Mouse (Mus musculus): ENCODE data around the gene Hist1h1c. TPM values are rescaled to one million over a fixed set of nuclear protein-coding genes. Genes with fewer than 3 reads are reported as not detected.
A peak's percentile ranks its signal among the peaks of the same experiment; 100 is the strongest.
"Not testable (repeated sequence)": the region's sequence is repeated elsewhere in the genome, so short reads cannot be mapped to it uniquely, and the experiment has no call there.

Gene Hist1h1c
- total RNA-seq, 2 experiments from 2014 or later, result 299 to 383 TPM

- intact Hi-C loops (cut with DNase I), result no loop called here
- DNase-seq, result peak; percentile 65 to 67
These were observed 28.1 kb upstream of the Hist1h1c start, which contains the start of gene Hfe for GRCm38 (mm10) chr13:23710374-23711089. Hfe (minus strand) TSS chr13:23710854.

- DNase-seq, result no peak
- intact Hi-C loops (cut with DNase I), result no loop called here
These were observed 22.2 kb upstream of the Hist1h1c start for GRCm38 (mm10) chr13:23716261-23717042.

DNA sequence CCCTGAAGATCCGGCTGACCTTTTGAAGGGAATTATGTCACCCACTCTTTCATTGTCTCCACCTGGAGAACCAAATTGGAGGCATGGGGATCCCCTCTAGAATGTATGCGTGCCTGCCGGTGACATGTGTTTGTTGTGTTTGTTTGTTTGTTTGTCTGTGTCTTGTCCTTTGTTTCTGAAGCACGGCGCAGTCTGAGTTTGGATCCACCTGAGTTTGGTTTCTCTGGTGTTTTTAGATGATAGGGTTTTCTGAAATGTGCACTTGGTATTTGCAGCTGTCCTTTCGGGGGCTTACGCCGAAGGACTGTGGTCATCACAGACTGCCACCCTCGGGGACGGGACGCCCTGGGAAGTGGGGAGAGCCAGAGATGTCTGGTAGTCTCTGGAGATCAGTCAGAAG is 21.4 kb upstream of the Hist1h1c start:
- intact Hi-C loops (cut with DNase I), result no loop called here

GRCm38 (mm10) chr13:23717593-23718245 is 20.9 kb upstream of the Hist1h1c start:
- intact Hi-C loops (cut with DNase I); DNase-seq: not testable (repeated sequence)

More for the DNA sequence above, 21.4 kb upstream of the Hist1h1c start:
- DNase-seq, result no peak

DNA sequence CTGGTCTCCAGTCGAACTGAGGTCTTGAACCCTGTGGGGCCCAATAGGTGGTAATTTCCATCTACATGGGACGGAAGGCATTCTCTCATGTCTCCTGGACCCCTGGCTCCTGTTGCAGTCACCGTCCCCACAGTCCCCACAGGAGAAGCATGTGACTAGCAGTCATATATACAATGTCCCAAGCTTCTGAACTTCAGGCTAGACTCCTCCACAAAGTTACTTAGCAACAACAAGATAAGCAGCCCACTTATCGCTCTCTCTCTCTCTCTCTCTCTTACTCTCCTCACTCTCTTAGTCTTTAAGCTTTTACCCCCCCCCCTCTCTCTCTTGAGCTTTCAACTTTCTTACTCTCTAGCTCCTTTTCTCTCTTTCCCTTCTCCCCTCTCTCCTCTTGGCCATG is 14.4 kb upstream of the Hist1h1c start:
- intact Hi-C loops (cut with DNase I), result no loop called here
- DNase-seq, result no peak

DNA sequence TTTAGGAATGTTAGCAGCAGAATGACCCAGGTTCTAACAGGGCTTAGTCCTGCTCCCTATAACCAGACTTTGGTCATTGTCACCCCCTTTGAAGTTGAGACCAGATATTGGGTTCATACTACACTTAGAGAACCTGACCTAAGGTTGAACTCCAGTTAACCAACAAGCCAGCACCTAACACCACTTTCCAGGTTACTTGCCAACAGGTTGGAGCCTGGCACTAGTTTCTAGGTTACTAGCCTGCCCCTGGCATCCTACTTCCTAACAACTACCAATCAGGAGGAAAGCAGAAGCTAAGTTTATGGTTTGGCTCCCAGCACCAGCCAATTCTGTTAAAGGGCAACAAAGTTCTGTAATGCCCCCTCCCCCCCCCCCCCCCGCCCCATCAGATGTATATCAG is 13.4 kb upstream of the Hist1h1c start:
- DNase-seq, result no peak
- intact Hi-C loops (cut with DNase I), result no loop called here

DNA sequence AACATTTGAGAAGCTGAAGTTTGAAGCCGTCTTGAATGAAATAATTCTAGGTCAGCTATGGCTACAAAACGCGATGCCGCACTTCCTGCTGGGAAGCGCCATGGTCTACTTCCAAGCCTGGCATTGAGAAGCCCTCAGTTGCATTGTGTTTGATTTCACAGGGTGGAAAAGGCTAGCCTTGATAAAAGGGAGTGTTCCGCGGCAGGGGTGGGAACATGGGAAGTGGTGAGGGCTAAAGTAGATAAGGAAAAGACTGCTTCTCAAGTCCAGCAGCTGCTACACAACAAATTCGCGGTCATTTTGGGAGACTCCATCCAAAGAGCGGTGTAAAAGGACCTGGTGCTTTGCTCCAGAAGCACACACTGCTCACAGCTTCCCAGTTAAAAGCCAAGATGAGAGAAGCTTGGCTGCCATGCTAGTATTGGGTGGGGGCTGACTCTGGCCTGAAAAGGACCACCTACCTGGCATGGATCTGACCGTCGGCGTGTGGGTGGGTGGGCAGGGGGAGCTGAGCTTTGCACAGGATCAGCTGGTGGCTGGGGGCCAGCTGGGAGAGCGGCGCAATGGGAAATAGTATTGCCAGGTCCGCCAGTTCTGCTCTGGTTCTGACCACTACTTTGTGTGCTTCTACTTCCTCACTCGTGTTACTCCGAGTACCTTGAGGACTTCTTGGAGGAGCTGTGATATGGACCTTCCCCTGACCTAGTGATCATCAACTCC is 10.0 kb upstream of the Hist1h1c start:
- intact Hi-C loops (cut with DNase I), result no loop called here
- no peak for DNase-seq

- no peak for DNase-seq
- intact Hi-C loops (cut with DNase I), result no loop called here
These were observed 9.4 kb upstream of the Hist1h1c start for GRCm38 (mm10) chr13:23729192-23729525.

- intact Hi-C loops (cut with DNase I), result loop anchor here (10.0 kb wide), 1 partner anchor 45 kb away; the partner anchor contains the start of genes Hist1h2ac and Hist1h2bc
- DNase-seq, result no peak
These were observed 8.9 kb upstream of the Hist1h1c start for GRCm38 (mm10) chr13:23729706-23730105.

- DNase-seq, result peak; percentile 41
- intact Hi-C loops (cut with DNase I), result loop anchor here (10.0 kb wide), 1 partner anchor 46 kb away; the partner anchor contains the start of genes Hist1h2ac and Hist1h2bc
These were observed 8.1 kb upstream of the Hist1h1c start for GRCm38 (mm10) chr13:23730479-23730878.

DNA sequence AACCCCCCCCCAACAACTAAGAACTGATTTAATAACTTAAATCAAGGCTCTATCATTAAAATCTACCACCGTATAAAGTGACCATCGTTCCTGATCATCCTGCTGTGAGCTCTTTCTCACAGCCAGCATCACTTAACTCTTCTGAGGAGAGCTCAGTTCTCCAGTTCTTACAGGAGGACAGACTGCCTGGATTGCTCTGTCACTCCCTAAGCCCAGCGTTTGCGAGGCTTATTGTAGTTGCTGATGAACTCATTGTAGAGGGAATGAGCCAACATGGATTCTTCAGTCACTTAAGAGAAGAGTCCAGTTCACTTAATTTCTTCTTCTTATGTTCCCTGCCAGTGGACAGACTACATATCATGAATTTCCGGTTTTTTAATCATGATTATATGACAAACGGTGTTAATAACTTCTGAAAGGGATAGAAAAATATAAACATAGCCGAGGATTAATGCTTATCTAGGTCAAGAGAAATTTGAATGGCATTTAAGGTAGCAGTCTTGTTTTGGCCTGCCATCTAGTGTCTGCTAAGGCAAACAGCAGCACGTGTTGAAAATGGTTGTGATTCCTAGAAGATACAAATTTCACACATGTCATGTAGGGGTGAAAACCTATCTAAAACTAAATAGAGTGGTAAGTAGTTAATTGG is 6.3 kb upstream of the Hist1h1c start:
- intact Hi-C loops (cut with DNase I), result loop anchor here (1.0 to 10.0 kb wide), 2 partner anchors 31 to 47 kb away; partner anchors contain the start of genes Hist1h2ac and Hist1h2bc
- DNase-seq, result peak in 1 of 2 experiments; percentile 57

DNA sequence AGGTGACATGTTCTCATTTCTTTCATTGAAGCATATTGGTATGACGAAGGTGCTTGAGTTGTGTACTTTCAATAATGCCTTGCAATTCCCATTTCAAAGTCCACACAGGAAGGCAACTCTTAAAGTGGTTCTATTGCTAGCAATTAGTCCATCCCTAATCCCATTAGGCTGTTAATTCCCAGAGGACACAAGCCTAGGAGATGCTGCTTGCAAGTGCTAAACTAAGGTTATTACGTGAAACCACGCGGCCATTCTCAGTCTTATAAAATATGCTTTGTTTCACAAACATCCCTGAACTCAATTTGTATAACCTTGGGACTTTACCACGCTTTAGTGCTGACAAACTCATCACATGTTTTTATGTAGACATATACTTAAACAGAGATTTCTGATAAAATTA is 1.5 kb upstream of the Hist1h1c start:
- intact Hi-C loops (cut with DNase I), result loop anchor here (5.0 to 10.0 kb wide), 3 partner anchors 52 to 305 kb away; partner anchors contain the start of genes Hist1h1e, Hist1h2ac, Hist1h2bc and Hist1h2be
- DNase-seq, result no peak

- intact Hi-C loops (cut with DNase I), result loop anchor here (5.0 to 10.0 kb wide), 3 partner anchors 53 to 306 kb away; partner anchors contain the start of genes Hist1h1e, Hist1h2ac, Hist1h2bc and Hist1h2be
These were observed 567 bp upstream of the Hist1h1c start for GRCm38 (mm10) chr13:23738041-23738440.

DNA sequence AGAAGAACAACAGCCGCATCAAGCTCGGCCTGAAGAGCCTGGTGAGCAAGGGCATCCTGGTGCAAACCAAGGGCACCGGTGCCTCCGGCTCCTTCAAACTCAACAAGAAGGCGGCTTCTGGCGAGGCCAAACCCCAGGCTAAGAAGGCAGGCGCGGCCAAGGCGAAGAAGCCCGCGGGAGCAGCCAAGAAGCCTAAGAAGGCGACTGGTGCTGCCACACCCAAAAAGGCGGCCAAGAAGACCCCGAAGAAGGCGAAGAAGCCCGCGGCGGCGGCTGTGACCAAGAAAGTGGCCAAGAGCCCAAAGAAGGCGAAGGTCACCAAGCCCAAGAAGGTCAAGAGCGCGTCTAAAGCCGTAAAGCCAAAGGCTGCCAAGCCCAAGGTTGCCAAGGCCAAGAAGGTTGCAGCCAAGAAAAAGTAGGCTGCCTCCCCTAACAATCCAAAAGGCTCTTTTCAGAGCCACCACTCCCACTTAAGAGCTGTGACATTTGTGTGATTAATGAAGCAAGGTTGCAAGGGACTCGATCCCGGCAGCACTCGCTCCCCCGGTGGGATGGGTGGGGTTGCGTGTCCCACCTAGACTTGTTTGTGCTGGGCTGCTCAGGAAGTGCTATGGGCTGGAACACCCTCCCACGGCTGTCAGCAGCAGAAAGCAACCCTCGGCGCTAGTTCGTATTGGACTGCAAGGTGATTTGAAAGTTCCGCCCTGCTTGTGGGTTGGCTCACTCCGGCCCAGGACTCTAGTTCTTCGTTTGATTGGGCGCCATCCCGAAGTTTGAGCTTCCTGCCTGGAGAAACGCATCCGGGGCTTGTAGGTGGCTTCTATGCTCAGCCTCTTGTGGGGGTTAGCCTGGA is 687 bp downstream of the Hist1h1c start:
- intact Hi-C loops (cut with DNase I), result loop anchor here (5.0 to 10.0 kb wide), 3 partner anchors 54 to 307 kb away; partner anchors contain the start of genes Hist1h1e, Hist1h2ac, Hist1h2bc and Hist1h2be
- DNase-seq, result peak; percentile 94 to 97

More at GRCm38 (mm10) chr13:23738041-23738440, 567 bp upstream of the Hist1h1c start:
- DNase-seq, result peak in 1 of 2 experiments; percentile 49

- DNase-seq, result no peak
- intact Hi-C loops (cut with DNase I), result loop anchor here (5.0 to 10.0 kb wide), 6 partner anchors 55 to 1915 kb away; partner anchors contain the start of genes Hist1h1e, Hist1h2ac, Hist1h2af and Hist1h2bc
These were observed 1.3 kb downstream of the Hist1h1c start for GRCm38 (mm10) chr13:23739922-23740252.

DNA sequence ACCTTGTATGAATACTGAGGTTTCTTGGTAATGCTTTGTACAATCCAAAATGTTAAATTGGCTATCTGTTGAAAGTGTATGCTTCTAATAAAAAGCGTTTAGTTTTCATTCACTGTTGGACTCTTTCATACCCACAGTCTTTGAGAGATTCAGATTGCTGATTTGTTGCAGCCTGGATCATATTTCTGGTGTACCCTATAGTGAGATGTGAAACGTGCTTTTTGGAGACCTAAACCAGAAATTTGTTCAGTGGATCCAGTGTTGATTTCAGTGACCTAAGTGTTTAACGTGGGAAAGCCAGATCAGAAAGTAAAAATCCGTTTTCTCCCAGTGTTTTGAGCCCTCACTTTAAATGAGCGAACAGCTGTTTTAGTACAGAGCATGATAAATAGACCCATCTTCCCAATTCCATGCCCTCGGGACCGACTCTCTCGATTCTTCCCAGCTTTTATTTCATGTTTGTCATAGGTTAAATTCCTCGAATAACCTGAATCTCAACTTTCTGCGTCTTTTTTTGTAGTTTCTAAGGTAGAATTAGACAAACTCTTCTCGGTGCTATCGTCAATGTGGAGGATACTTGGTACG is 1.7 kb downstream of the Hist1h1c start:
- intact Hi-C loops (cut with DNase I), result loop anchor here (5.0 to 10.0 kb wide), 3 partner anchors 158 to 1916 kb away; partner anchors contain the start of genes Hist1h2af, Hist1h3g, Hist1h4d and Hist1h4h
- DNase-seq, result no peak

- intact Hi-C loops (cut with DNase I), result loop anchor here (5.0 to 10.0 kb wide), 3 partner anchors 159 to 1916 kb away; partner anchors contain the start of genes Hist1h2af, Hist1h3g, Hist1h4d and Hist1h4h
- DNase-seq, result no peak
These were observed 2.3 kb downstream of the Hist1h1c start for GRCm38 (mm10) chr13:23740910-23741309.

- intact Hi-C loops (cut with DNase I), result loop anchor here (5.0 to 10.0 kb wide), 3 partner anchors 160 to 1917 kb away; partner anchors contain the start of genes Hist1h2af, Hist1h3g, Hist1h4d and Hist1h4h
- no peak for DNase-seq
These were observed 3.4 kb downstream of the Hist1h1c start for GRCm38 (mm10) chr13:23742007-23742406.

Measured in heart, postnatal 10 days (tissue).